Mouse (Mus musculus) heart, embryonic 14.5 days (tissue): ENCODE measurements at regions not wholly inside any gene's neighbourhood (a gene's known extent, or its start where the extent isn't known, plus 50 kb on each side); places are given as distances from the start of the nearest gene placed in this dataset.

Experiments
- ATAC-seq: fragments of 200-750 bp; cut with Nextera tagmentation; 2 replicates; pipeline ENCODE4 v1.8.0; 2017; ENCODE audit warnings: low read depth, moderate TSS enrichment; ENCODE audit not compliant: insufficient number of reproducible peaks, insufficient read depth, low FRiP score
- H3K27ac ChIP-seq, 2 experiments: fragments of 200-500 bp in 1 of 2; fragments of 300-500 bp in 1 of 2; sonication (generic) in 1 of 2; replicated peaks in 1 of 2; 2 replicates each; pipeline ENCODE4 v1.5.1; 2012 to 2014; ENCODE audit warnings: low read depth in 2 of 2, low read length in 2 of 2, control low read depth in 1 of 2, mild to moderate bottlenecking in 1 of 2, mixed read lengths in 1 of 2; ENCODE audit not compliant: control insufficient read depth in 1 of 2, insufficient read depth in 1 of 2
- H3K27me3 ChIP-seq: fragments of 300-500 bp; sonication (generic); 2 replicates; pipeline ENCODE4 v1.6.1; 2014; ENCODE audit warnings: mild to moderate bottlenecking, low read length, control low read depth; ENCODE audit not compliant: control insufficient read depth, insufficient read depth
- H3K36me3 ChIP-seq: fragments of 300-500 bp; sonication (generic); 2 replicates; pipeline ENCODE4 v1.6.1; 2014; ENCODE audit warnings: mild to moderate bottlenecking, control low read depth, low read length, mixed read lengths; ENCODE audit not compliant: control insufficient read depth, insufficient read depth
- H3K4me1 ChIP-seq, 2 experiments: fragments of 200-500 bp in 1 of 2; fragments of 300-500 bp in 1 of 2; sonication (generic) in 1 of 2; 2 replicates each; pipeline ENCODE4 v1.6.1; 2012 to 2014; ENCODE audit warnings: low read length in 2 of 2, control low read depth in 1 of 2, mixed read lengths in 1 of 2; ENCODE audit not compliant: control insufficient read depth in 2 of 2, insufficient read depth in 2 of 2
- H3K4me2 ChIP-seq: fragments of 300-500 bp; sonication (generic); 2 replicates; pipeline ENCODE4 v1.6.1; 2014; ENCODE audit warnings: mild to moderate bottlenecking, low read length
- H3K4me3 ChIP-seq, 2 experiments: fragments of 200-500 bp in 1 of 2; fragments of 300-500 bp in 1 of 2; sonication (generic) in 1 of 2; 2 replicates each; pipeline ENCODE4 v1.5.1; 2012 to 2014; ENCODE audit warnings: low read length in 2 of 2, mild to moderate bottlenecking in 2 of 2, control low read depth in 1 of 2, low read depth in 1 of 2, moderate library complexity in 1 of 2; ENCODE audit not compliant: control insufficient read depth in 1 of 2, insufficient read depth in 1 of 2
- H3K9ac ChIP-seq: fragments of 300-500 bp; sonication (generic); 2 replicates; pipeline ENCODE4 v1.6.1; 2014; ENCODE audit warnings: mild to moderate bottlenecking, low read length
- H3K9me3 ChIP-seq: fragments of 300-500 bp; sonication (generic); 2 replicates; pipeline ENCODE4 v1.6.1; 2016; ENCODE audit warnings: low read length, control low read depth; ENCODE audit not compliant: control insufficient read depth
- WGBS: fragments of 180-500 bp; shearing (Covaris S2); extraction: QIAGEN DNeasy Blood & Tissue Kit; methylation state at CpG from one replicate; pipeline ENCODE4 v1.1.7; 2014; 5-methylcytosine and 5-hydroxymethylcytosine counted together

DNA sequence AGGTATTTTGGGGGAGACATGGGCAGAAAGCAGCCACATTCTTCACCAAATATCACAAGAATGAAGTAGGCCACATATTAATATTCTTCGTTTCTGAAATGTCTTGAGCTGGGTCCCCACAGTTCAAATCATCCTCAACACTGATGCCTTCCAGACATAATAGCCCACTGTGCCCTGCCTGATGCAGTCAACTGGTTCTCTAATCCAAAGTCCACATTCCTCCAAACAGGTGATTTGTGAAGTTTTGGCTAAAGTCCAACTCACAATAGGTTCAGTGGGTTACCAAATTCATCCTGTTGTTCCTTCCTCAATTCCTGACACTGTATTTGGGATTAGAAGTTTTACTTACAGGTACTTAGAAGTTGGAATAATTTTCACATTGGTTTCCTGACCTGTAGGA lies 485.3 kb downstream of the Kctd12 start:
- no peak overlapping the region for H3K27ac ChIP-seq
- no peaks in the 10 kb centered on the region for H3K36me3 ChIP-seq
- ATAC-seq, result no peak
- no peaks in the 10 kb centered on the region for H3K4me1 ChIP-seq
- H3K27me3 ChIP-seq, result no peaks in the 10 kb centered on the region
- H3K4me2 ChIP-seq, result no peak overlapping the region
- 79% methylated on average over 1 of the region's 1 CpGs for WGBS
- no peak overlapping the region for H3K4me3 ChIP-seq
- H3K9ac ChIP-seq, result no peak overlapping the region
- no peaks in the 10 kb centered on the region for H3K9me3 ChIP-seq

DNA sequence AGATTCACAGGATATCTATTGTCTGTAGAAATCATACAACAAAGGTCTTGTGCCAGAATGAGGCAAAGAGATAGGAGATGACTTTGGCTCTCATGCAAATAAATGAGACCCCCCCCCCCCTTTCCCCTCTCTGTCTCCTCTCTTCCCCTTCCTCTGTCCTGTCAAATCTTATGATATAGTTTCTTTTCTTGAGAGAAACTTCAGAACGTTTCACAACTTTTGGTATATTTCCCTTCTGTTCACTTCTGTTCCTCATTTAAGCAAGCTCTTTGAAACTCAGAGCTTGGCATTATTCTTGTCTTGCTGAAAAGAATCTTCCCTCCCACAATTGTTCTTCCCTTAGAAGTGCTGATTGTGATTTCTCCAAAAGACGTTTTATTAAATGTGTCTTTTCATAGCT lies 490.1 kb downstream of the Kctd12 start:
- Histone ChIP-seq H3K4me1 (no peaks in the 10 kb centered on the region), H3K9me3 (no peaks in the 10 kb centered on the region), H3K4me2 (no peak overlapping the region), H3K27me3 (no peaks in the 10 kb centered on the region), H3K4me3 (no peak overlapping the region), H3K27ac (no peak overlapping the region), H3K36me3 (no peaks in the 10 kb centered on the region), H3K9ac (no peak overlapping the region)
- WGBS, result 53% methylated on average over 2 of the region's 2 CpGs
- no peak for ATAC-seq

DNA sequence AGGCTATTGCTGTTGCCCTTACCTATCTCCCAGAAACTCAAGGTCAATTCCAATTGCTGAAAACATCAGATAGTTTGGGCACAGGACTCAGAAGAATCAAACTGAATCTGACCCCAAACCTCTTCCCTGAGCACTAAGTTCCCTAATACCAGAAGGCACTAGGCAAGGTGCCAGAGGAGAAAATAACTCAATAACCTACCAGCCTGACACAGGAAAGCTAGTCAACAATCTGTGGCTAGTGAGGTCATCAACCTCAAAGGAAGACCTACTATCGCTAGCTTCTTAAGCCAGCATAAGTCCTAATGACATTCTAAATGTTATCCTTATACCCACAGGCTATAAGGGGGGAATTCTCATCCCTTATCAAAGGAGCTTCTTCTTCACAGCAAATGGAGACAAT lies 491.2 kb downstream of the Kctd12 start:
- no peak overlapping the region for H3K4me2 ChIP-seq
- ATAC-seq, result no peak
- 79% methylated on average over 1 of the region's 1 CpGs for WGBS
- H3K36me3 ChIP-seq, result no peaks in the 10 kb centered on the region
- H3K27me3 ChIP-seq, result no peaks in the 10 kb centered on the region
- no peaks in the 10 kb centered on the region for H3K4me1 ChIP-seq
- no peak overlapping the region for H3K4me3 ChIP-seq
- no peak overlapping the region for H3K27ac ChIP-seq
- H3K9me3 ChIP-seq, result no peaks in the 10 kb centered on the region
- no peak overlapping the region for H3K9ac ChIP-seq

DNA sequence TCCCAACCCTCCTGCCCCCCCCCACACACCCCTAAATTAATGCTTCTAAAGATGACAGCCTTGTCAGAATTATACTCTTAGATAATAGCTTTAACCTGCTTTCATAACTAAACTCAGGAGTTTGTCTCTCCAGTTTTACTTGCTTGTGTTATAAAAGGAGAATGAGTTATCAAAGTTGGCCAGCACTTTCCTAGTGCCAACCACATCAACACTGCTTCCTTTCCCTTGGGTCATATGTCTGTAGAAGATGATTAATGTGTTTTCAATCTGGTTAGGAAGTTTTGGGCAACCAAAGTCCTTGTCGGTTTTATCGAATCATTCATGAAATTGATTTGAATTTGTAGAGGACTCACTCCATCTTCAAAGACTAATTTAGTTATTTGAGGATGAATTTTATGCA lies 505.3 kb downstream of the Kctd12 start:
- ATAC-seq, result no peak
- H3K36me3 ChIP-seq, result no peaks in the 10 kb centered on the region
- no peak overlapping the region for H3K4me2 ChIP-seq
- H3K27me3 ChIP-seq, result no peaks in the 10 kb centered on the region
- H3K9ac ChIP-seq, result no peak overlapping the region
- H3K4me3 ChIP-seq, result no peak overlapping the region
- no peaks in the 10 kb centered on the region for H3K9me3 ChIP-seq
- H3K4me1 ChIP-seq, result no peaks in the 10 kb centered on the region
- H3K27ac ChIP-seq, result no peak overlapping the region
- 89% methylated on average over 2 of the region's 2 CpGs for WGBS

DNA sequence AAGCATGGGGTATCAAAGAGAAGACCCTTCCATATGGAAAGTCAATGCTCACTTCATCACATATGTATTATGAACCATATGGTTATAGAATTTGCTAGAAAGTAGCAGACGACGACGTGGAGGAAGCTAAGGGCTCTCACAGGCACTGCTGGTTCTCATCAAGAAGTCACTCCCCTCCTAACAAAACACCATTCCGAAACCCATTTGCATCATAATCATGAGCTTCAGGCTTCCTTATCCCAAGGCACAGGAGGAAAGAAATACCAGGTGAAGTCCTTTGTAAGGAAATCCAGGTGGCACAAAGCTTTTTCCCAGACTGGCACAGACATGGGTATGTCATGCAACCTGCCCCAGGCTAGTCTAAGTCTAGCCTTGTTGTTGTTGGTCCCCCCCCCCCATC lies 513.1 kb downstream of the Kctd12 start:
- Histone ChIP-seq H3K9me3 (no peaks in the 10 kb centered on the region), H3K9ac (no peak overlapping the region), H3K4me1 (no peaks in the 10 kb centered on the region), H3K4me2 (no peak overlapping the region), H3K27ac (no peak overlapping the region), H3K36me3 (no peaks in the 10 kb centered on the region), H3K4me3 (no peak overlapping the region), H3K27me3 (no peaks in the 10 kb centered on the region)
- WGBS, result 67% methylated on average over 4 of the region's 4 CpGs
- ATAC-seq, result no peak

DNA sequence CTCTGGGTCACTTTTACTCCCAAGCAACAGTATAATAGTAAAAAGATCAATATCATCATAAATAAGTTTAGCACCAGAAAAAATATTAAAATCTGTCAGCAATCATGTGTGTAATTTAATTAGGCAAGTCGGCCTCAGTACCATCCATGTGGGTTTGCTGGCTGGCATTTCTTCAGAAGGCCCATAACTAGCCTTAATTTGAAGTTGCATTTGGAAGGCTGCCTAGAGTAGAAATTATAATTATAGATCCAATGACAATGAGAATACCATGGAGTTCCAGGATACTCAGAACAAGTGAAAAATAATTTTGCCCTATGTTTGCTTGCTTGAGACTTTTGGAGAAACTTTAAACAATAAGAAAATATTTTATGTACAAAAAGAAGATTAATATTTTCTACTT lies 521.4 kb downstream of the Kctd12 start:
- no peaks in the 10 kb centered on the region for H3K27me3 ChIP-seq
- H3K27ac ChIP-seq, result no peak overlapping the region
- WGBS, result 61% methylated on average over 1 of the region's 1 CpGs
- no peak overlapping the region for H3K4me3 ChIP-seq
- H3K4me1 ChIP-seq, result no peaks in the 10 kb centered on the region
- H3K9me3 ChIP-seq, result no peaks in the 10 kb centered on the region
- H3K36me3 ChIP-seq, result no peaks in the 10 kb centered on the region
- no peak overlapping the region for H3K9ac ChIP-seq
- no peak overlapping the region for H3K4me2 ChIP-seq
- ATAC-seq, result no peak

DNA sequence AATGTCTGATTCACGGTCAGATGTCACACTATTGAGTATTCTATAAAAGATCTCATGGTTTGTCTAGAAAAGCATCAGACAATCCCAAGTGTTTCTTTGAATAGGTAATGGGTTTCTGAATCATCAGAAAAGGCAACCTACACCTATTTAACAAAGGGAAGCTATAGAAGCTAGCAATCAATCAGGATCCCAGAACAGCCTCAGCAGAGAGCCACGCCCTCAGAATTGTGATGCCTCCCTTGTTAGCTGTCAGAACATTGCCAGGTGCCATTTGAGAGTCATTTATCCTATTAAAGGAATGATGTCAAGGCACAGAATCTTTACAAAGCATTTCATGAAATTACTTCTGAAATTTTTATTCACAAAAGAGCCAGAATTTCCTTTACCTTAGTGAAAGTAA lies 542.7 kb downstream of the Kctd12 start:
- H3K4me1 ChIP-seq, result no peaks in the 10 kb centered on the region
- no peak overlapping the region for H3K4me3 ChIP-seq
- 75% methylated on average over 2 of the region's 2 CpGs for WGBS

DNA sequence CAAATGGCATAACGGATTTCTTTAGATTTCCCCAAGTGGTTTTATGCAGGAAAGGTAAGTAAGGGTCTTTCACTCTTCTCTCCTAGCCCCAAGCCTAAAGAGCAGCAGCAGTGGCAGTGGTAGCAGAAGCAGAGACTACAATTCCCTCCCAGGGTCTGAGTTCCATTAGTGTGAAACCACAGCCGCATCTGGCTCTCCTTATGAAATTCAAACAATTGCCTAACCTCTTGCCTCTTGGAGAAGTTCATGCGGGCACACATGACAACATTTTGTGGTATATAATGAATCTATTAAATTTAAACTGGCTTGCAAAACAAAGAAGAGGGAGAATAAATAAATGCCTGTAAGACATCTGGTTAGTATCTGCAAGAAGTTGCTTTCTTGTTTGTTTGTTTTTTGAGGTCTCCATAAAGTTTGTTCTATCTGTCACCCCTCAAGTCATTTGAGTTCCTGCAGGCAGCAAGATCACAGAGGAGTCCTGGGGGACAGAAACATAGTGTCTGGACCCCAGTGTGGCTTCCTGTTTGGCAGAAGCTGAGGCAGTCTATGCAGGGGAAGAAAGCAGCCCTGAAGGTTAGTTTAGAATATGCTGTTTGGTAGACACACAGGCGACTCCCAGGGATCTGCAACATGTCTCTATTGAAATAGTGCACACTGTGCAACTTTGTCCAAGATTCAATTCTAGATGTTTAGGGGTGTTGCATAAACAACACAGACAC lies 578.9 kb downstream of the Kctd12 start:
- no peak overlapping the region for H3K4me3 ChIP-seq
- H3K9me3 ChIP-seq, result no peaks in the 10 kb centered on the region
- H3K27me3 ChIP-seq, result no peaks in the 10 kb centered on the region
- no peak for ATAC-seq
- no peaks in the 10 kb centered on the region for H3K4me1 ChIP-seq
- H3K36me3 ChIP-seq, result no peaks in the 10 kb centered on the region
- H3K27ac ChIP-seq, result no peak overlapping the region
- WGBS, result 63% methylated on average over 4 of the region's 4 CpGs
- no peak overlapping the region for H3K9ac ChIP-seq
- no peak overlapping the region for H3K4me2 ChIP-seq

More for the DNA sequence above, 542.7 kb downstream of the Kctd12 start:
- no peak overlapping the region for H3K4me2 ChIP-seq
- H3K27me3 ChIP-seq, result no peaks in the 10 kb centered on the region
- no peaks in the 10 kb centered on the region for H3K9me3 ChIP-seq
- no peak for ATAC-seq
- no peak overlapping the region for H3K9ac ChIP-seq
- H3K27ac ChIP-seq, result no peak overlapping the region
- H3K36me3 ChIP-seq, result no peaks in the 10 kb centered on the region
